Mouse (Mus musculus): ENCODE results near the gene Gm12258.

The Gm12258 gene

GRCm38 (mm10) chr11:58901080-58901479 lies 54.1 kb downstream of the Gm12258 start:
- DNase-seq (ENCODE audit: low spot score in 2 of 2): no peak

- DNase-seq (ENCODE audit: low spot score in 2 of 2): peak; percentile 92 to 98
Measured at GRCm38 (mm10) chr11:58903511-58904409, 56.8 kb downstream of the Gm12258 start, which contains the start of gene Zfp39. TSS of gene Zfp39 (minus strand) at chr11:58904225.

DNA sequence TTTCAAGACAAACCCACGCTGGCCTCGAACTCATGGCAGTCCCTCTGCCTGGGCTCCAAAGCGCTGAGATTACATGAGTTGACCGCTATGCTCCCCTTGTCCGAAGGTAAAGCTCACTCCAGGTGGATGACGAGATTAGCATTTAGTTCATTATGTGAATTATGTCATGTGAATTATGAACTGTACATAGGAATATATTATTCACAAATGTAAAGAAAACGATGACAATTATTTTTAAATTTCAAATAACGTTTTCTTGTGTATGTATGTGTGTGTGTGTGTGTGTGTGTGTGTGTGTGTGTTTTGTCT lies 57.4 kb downstream of the Gm12258 start:
- DNase-seq (ENCODE audit: low spot score in 2 of 2): no peak

GRCm38 (mm10) chr11:58904838-58905237 lies 57.9 kb downstream of the Gm12258 start:
- DNase-seq (ENCODE audit: low spot score in 2 of 2): no peak

Measured in cerebellum, postnatal 4 days (tissue).